Mouse (Mus musculus) midbrain, postnatal 0 days (tissue): Measurements from ENCODE around the gene Lenep. TPM values are rescaled to one million over a fixed set of nuclear protein-coding genes. Genes with fewer than 3 reads are reported as not detected.

Experiments
- ATAC-seq: fragments of 200-750 bp; cut with Nextera tagmentation; 2 replicates; pipeline ENCODE4 v1.8.0; 2017; ENCODE audit warnings: moderate number of reproducible peaks, mild to moderate bottlenecking, moderate TSS enrichment, moderate library complexity; ENCODE audit not compliant: low FRiP score
- DNase-seq: peaks from one replicate; pipeline ENCODE4 v3.0.0-alpha.2; 2015; ENCODE audit warnings: low spot score
- H3K27ac ChIP-seq: fragments of 300-500 bp; sonication (generic); 2 replicates; pipeline ENCODE4 v1.5.1; 2014; ENCODE audit warnings: low read depth, mild to moderate bottlenecking, low read length, mixed read lengths
- H3K27me3 ChIP-seq: fragments of 300-500 bp; sonication (generic); 2 replicates; pipeline ENCODE4 v1.6.1; 2014; ENCODE audit warnings: low read length, control low read depth, mixed read lengths; ENCODE audit not compliant: insufficient read depth
- H3K36me3 ChIP-seq: fragments of 300-500 bp; sonication (generic); 2 replicates; pipeline ENCODE4 v1.6.1; 2014; ENCODE audit warnings: low read length, control low read depth, mixed read lengths; ENCODE audit not compliant: insufficient read depth
- H3K4me1 ChIP-seq: fragments of 300-500 bp; sonication (generic); 2 replicates; pipeline ENCODE4 v1.6.1; 2014; ENCODE audit warnings: mild to moderate bottlenecking, control low read depth, antibody characterized with exemption, low read length, mixed read lengths; ENCODE audit not compliant: insufficient read depth
- H3K4me2 ChIP-seq: fragments of 300-500 bp; sonication (generic); 2 replicates; pipeline ENCODE4 v1.6.1; 2014; ENCODE audit warnings: low read depth, mild to moderate bottlenecking, low read length, mixed read lengths; ENCODE audit not compliant: poor library complexity, severe bottlenecking
- H3K4me3 ChIP-seq: fragments of 300-500 bp; sonication (generic); 2 replicates; pipeline ENCODE4 v1.5.1; 2014; ENCODE audit warnings: low read depth, mild to moderate bottlenecking, low read length, moderate library complexity
- H3K9ac ChIP-seq: fragments of 300-500 bp; sonication (generic); replicated peaks from 2 replicates; pipeline ENCODE4 v1.6.1; 2014; ENCODE audit warnings: mild to moderate bottlenecking, low read length, moderate library complexity, mixed read lengths; ENCODE audit not compliant: poor library complexity, severe bottlenecking
- H3K9me3 ChIP-seq: fragments of 300-500 bp; sonication (generic); 2 replicates; pipeline ENCODE4 v1.6.1; 2016; ENCODE audit warnings: low read length, control low read depth
- CTCF ChIP-seq: IDR thresholded peaks from 2 replicates; pipeline ENCODE4 v1.5.1; 2016; ENCODE audit warnings: antibody characterized with exemption, mild to moderate bottlenecking
- WGBS: fragments of 180-500 bp; shearing (Covaris S2); extraction: QIAGEN DNeasy Blood & Tissue Kit; methylation state at CpG from one replicate; pipeline ENCODE4 v1.1.7; 2014; 5-methylcytosine and 5-hydroxymethylcytosine counted together
- polyA plus RNA-seq: library from polyadenylated mRNA; unstranded; fragments of >200 nt; fragmentation: Nextera tagmentation; extraction: Ambion mirVana; gene quantifications from 2 replicates; pipeline ENCODE4 v1.2.1, GENCODE M21; 2015
- total RNA-seq: library from RNA; depleted of rRNA; stranded (reverse); fragments of >200 nt; gene quantifications from 2 replicates; pipeline ENCODE4 v1.2.3, GENCODE M21; 2014; rRNA removed

The Lenep gene
- total and polyA plus RNA-seq, 2 experiments from 2014 or later: 1.8 TPM; not detected in 1

DNA sequence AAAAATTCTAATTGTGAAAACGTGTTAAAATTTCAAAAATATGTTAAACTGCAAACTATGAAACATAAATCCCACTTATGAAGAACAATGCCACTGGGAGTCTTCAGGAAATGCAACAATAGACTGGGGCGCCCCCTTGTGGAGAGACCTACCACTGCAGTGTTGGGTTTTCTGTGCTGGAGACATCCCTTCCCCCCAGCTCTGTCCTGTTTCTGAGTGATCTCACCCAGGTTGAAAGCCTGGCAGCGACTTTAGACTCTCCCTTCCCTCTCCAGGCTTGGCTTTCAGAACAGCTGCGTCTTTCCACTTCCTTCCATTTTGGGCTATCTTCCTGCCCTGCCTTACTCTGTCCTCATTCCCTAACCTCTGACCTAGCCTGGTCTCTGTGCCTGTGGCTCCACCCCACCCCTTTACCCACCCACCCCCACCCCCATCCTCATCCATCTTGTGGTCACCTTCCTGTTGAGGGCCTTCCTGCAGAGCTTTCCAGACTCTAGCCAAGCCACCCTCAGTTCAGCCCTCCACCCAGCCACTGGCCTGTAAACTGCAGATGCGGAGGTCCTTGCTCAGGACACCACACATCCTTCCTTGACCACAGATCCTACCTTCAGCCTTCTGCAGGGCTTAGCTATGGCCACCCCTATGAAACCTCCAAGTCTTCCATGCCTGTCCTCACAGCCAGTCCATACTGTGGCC is 47.6 kb downstream of the Lenep start:
- Histone ChIP-seq H3K27me3 (no peaks in the 10 kb centered on the region), H3K4me3 (no peak overlapping the region), H3K4me2 (no peak overlapping the region), H3K9me3 (no peaks in the 10 kb centered on the region), H3K4me1 (no peaks in the 10 kb centered on the region), H3K9ac (no peak overlapping the region), H3K36me3 (no peaks in the 10 kb centered on the region), H3K27ac (no peak overlapping the region)
- peak; percentile 74 for DNase-seq
- peak; percentile 88 for TF ChIP-seq CTCF
- WGBS: 22% methylated on average over 5 of the region's 5 CpGs
- ATAC-seq: no peak

DNA sequence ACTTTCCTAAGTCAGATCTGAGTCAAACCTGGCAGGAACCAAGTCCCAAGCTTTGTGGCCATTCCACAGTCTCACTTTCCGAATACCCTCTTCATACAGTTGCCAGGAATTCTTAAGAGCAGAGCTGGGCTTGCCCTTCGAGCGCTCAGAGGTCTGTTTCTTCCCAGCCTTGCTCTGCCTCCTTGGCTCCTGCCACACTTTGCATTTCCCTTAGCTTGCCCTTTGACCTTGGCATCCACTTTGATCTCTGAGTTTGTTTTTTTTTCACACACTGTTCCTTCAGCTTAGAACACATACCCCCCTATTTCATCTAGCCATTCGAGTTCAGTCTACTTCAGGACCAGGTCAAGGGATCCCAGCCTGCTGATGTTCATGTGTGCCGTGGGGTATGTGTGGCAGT is 51.3 kb downstream of the Lenep start:
- Histone ChIP-seq H3K4me2 (no peak overlapping the region), H3K27me3 (no peaks in the 10 kb centered on the region), H3K9ac (no peak overlapping the region), H3K36me3 (no peaks in the 10 kb centered on the region), H3K4me1 (0 out of 2 replicates have a peak, but pooled peaks cover 2% of the 10 kb centered on the region), H3K4me3 (no peak overlapping the region), H3K27ac (no peak overlapping the region), H3K9me3 (no peaks in the 10 kb centered on the region)
- TF ChIP-seq CTCF: no peak
- DNase-seq: no peak
- WGBS: 74% methylated on average over 5 of the region's 5 CpGs
- ATAC-seq: no peak

Other genes with a start within 250 kb of the Lenep start
- 94.8 and 97.8 TPM in 2 replicates for gene Hcn3, start 242.6 kb downstream of the Lenep start, total RNA-seq
- gene Hcn3, start 242.6 kb downstream of the Lenep start, polyA plus RNA-seq: 44.8 and 46.7 TPM in 2 replicates
- 38.9 and 44.5 TPM in 2 replicates for gene Clk2, start 238.0 kb downstream of the Lenep start, total RNA-seq
- 12.1 and 12.6 TPM in 2 replicates for gene Clk2, start 238.0 kb downstream of the Lenep start, polyA plus RNA-seq
- 71.1 and 84.8 TPM in 2 replicates for gene Scamp3, start 225.3 kb downstream of the Lenep start, total RNA-seq
- gene Scamp3, start 225.3 kb downstream of the Lenep start, polyA plus RNA-seq: 151 and 158 TPM in 2 replicates
- gene Fam189b, start 219.7 kb downstream of the Lenep start, total RNA-seq: 12.7 and 22.2 TPM in 2 replicates
- gene Fam189b, start 219.7 kb downstream of the Lenep start, polyA plus RNA-seq: 32.5 and 37.5 TPM in 2 replicates
- 56.8 and 64.6 TPM in 2 replicates for gene Gba, start 199.9 kb downstream of the Lenep start, total RNA-seq
- 46.1 and 48.3 TPM in 2 replicates for gene Gba, start 199.9 kb downstream of the Lenep start, polyA plus RNA-seq
- 38.5 and 42.9 TPM in 2 replicates for gene Thbs3, start 187.6 kb downstream of the Lenep start, total RNA-seq
- 39.0 and 47.6 TPM in 2 replicates for gene Thbs3, start 187.6 kb downstream of the Lenep start, polyA plus RNA-seq
- 101 and 108 TPM in 2 replicates for gene Mtx1, start 175.7 kb downstream of the Lenep start, total RNA-seq
- 176 and 189 TPM in 2 replicates for gene Mtx1, start 175.7 kb downstream of the Lenep start, polyA plus RNA-seq
- gene Muc1, start 173.7 kb downstream of the Lenep start, total RNA-seq: 2.8 and 3.8 TPM in 2 replicates
- 0.52 and 1.5 TPM in 2 replicates for gene Muc1, start 173.7 kb downstream of the Lenep start, polyA plus RNA-seq
- 74.7 and 93.9 TPM in 2 replicates for gene Krtcap2, start 156.8 kb downstream of the Lenep start, total RNA-seq
- gene Krtcap2, start 156.8 kb downstream of the Lenep start, polyA plus RNA-seq: 219 TPM in 2 replicates
- 112 and 124 TPM in 2 replicates for gene Trim46, start 156.5 kb downstream of the Lenep start, total RNA-seq
- gene Trim46, start 156.5 kb downstream of the Lenep start, polyA plus RNA-seq: 69.1 TPM in 2 replicates
- 198 and 223 TPM in 2 replicates for gene Dpm3, start 143.4 kb downstream of the Lenep start, total RNA-seq
- 69.4 and 81.1 TPM in 2 replicates for gene Dpm3, start 143.4 kb downstream of the Lenep start, polyA plus RNA-seq
- gene Slc50a1, start 132.2 kb downstream of the Lenep start, total RNA-seq: 22.8 and 32.0 TPM in 2 replicates
- 42.4 and 48.7 TPM in 2 replicates for gene Slc50a1, start 132.2 kb downstream of the Lenep start, polyA plus RNA-seq
- gene Efna1, start 121.7 kb downstream of the Lenep start, total RNA-seq: 6.6 and 7.1 TPM in 2 replicates
- 8.9 and 9.4 TPM in 2 replicates for gene Efna1, start 121.7 kb downstream of the Lenep start, polyA plus RNA-seq
- gene Efna3, start 79.8 kb downstream of the Lenep start, total RNA-seq: 93.5 and 115 TPM in 2 replicates
- 52.3 and 58.4 TPM in 2 replicates for gene Efna3, start 79.8 kb downstream of the Lenep start, polyA plus RNA-seq
- 3.0 and 7.9 TPM in 2 replicates for gene Efna4, start 64.8 kb downstream of the Lenep start, total RNA-seq
- gene Efna4, start 64.8 kb downstream of the Lenep start, polyA plus RNA-seq: 2.5 and 3.5 TPM in 2 replicates
- gene Adam15, start 52.8 kb downstream of the Lenep start, total RNA-seq: 63.4 and 88.8 TPM in 2 replicates
- gene Adam15, start 52.8 kb downstream of the Lenep start, polyA plus RNA-seq: 73.6 and 79.4 TPM in 2 replicates
- not detected in 2 replicates for gene Dcst2, start 40.8 kb downstream of the Lenep start, total RNA-seq
- 0.31 and 0.51 TPM in 2 replicates for gene Dcst2, start 40.8 kb downstream of the Lenep start, polyA plus RNA-seq
- gene Dcst1, start 37.5 kb downstream of the Lenep start, total RNA-seq: 0.05 TPM in 1 of 2 replicates, not detected in the other
- gene Dcst1, start 37.5 kb downstream of the Lenep start, polyA plus RNA-seq: 1.1 TPM in 2 replicates
- gene Zbtb7b, start 8.0 kb downstream of the Lenep start, total RNA-seq: 2.2 and 4.4 TPM in 2 replicates
- gene Zbtb7b, start 8.0 kb downstream of the Lenep start, polyA plus RNA-seq: 0.53 and 0.88 TPM in 2 replicates
- gene Flad1, start 9.1 kb upstream of the Lenep start, total RNA-seq: 32.0 and 34.1 TPM in 2 replicates
- gene Flad1, start 9.1 kb upstream of the Lenep start, polyA plus RNA-seq: 26.0 and 29.3 TPM in 2 replicates
- 22.4 and 29.2 TPM in 2 replicates for gene Cks1b, start 15.6 kb upstream of the Lenep start, total RNA-seq
- gene Cks1b, start 15.6 kb upstream of the Lenep start, polyA plus RNA-seq: 68.6 and 69.6 TPM in 2 replicates
- 21.7 and 24.9 TPM in 2 replicates for gene Shc1, start 15.7 kb upstream of the Lenep start, total RNA-seq
- 11.0 and 12.7 TPM in 2 replicates for gene Shc1, start 15.7 kb upstream of the Lenep start, polyA plus RNA-seq
- gene Pygo2, start 27.4 kb upstream of the Lenep start, total RNA-seq: 77.8 and 91.3 TPM in 2 replicates
- gene Pygo2, start 27.4 kb upstream of the Lenep start, polyA plus RNA-seq: 38.5 and 40.4 TPM in 2 replicates
- 18.5 and 21.3 TPM in 2 replicates for gene Pbxip1, start 33.9 kb upstream of the Lenep start, total RNA-seq
- 18.8 and 21.8 TPM in 2 replicates for gene Pbxip1, start 33.9 kb upstream of the Lenep start, polyA plus RNA-seq
- gene Pmvk, start 51.7 kb upstream of the Lenep start, total RNA-seq: 90.8 and 121 TPM in 2 replicates
- 124 and 135 TPM in 2 replicates for gene Pmvk, start 51.7 kb upstream of the Lenep start, polyA plus RNA-seq
- 21.4 and 23.3 TPM in 2 replicates for gene Kcnn3, start 117.4 kb upstream of the Lenep start, total RNA-seq
- 5.9 and 7.3 TPM in 2 replicates for gene Kcnn3, start 117.4 kb upstream of the Lenep start, polyA plus RNA-seq